Mouse (Mus musculus) effector memory CD4-positive, alpha-beta T cell, adult 7 months (primary cell): ENCODE measurements around the gene Snurf. TPM values are rescaled to one million over a fixed set of nuclear protein-coding genes. Genes with fewer than 3 reads are reported as not detected.

ENCODE experiments used
- polyA plus RNA-seq: library from polyadenylated mRNA; unstranded; fragments of 100-300 nt; shearing (Covaris generic); gene quantifications from one replicate; pipeline ENCODE4 v1.2.1, GENCODE M21; 2017

Snurf gene
- polyA plus RNA-seq = not detected

GRCm38 (mm10) chr7:60004606-60005330 is at the start of gene Snurf, which contains the start of gene Gm38393:
Gene Snurf (minus strand): TSS chr7:60005049.
Gene Gm38393 (minus strand): TSS chr7:60005064.

Other genes starting within 250 kb of the Snurf start
- 0.41 TPM for gene Gm38393, start within 50 bp of the Snurf start, polyA plus RNA-seq
- gene Snrpn, start 135.2 kb upstream of the Snurf start, polyA plus RNA-seq = not detected